Mouse (Mus musculus) left cerebral cortex, adult 18-20 months (tissue): ENCODE data around the gene Mfrp. TPM values are rescaled to one million over a fixed set of nuclear protein-coding genes. Genes with fewer than 3 reads are reported as not detected.

ENCODE experiments used
- total RNA-seq, 2 experiments: library from RNA; stranded (reverse); gene quantifications; 2 replicates each; pipeline ENCODE4 v1.2.3; 2021

The Mfrp gene
- total RNA-seq, 2 experiments from 2014 or later, result 0.16 TPM; not detected in 1

Other genes with a start within 250 kb of the Mfrp start
- 100 to 1,000 TPM; 830 to 832 TPM for gene Thy1, start 58.3 kb upstream of the Mfrp start, total RNA-seq
- 10 to 100 TPM; 79.1 to 86.3 TPM for gene Usp2, start 34.7 kb upstream of the Mfrp start, total RNA-seq
- 10 to 100 TPM; 18.1 to 23.2 TPM for gene C1qtnf5, start 5.5 kb downstream of the Mfrp start, total RNA-seq
- under 1 TPM; 0.14 to 0.42 TPM for gene Gm49380, start 11.8 kb downstream of the Mfrp start, total RNA-seq
- gene Rnf26, start 11.8 kb downstream of the Mfrp start, total RNA-seq, result 10 to 100 TPM; 28.7 to 31.9 TPM
- 10 to 100 TPM in 1 of 2 experiments, 1 to 10 TPM in 1; 8.7 to 10.3 TPM for gene Mcam, start 32.7 kb downstream of the Mfrp start, total RNA-seq
- 10 to 100 TPM; 51.1 to 56.3 TPM for gene Cbl, start 132.3 kb downstream of the Mfrp start, total RNA-seq
- gene Ccdc153, start 138.9 kb downstream of the Mfrp start, total RNA-seq, result 1 to 10 TPM in 1 of 2 experiments, not detected in 1; 1.8 TPM
- gene Pdzd3, start 149.7 kb downstream of the Mfrp start, total RNA-seq, result under 1 TPM; 0.75 to 0.81 TPM
- gene Nlrx1, start 166.9 kb downstream of the Mfrp start, total RNA-seq, result 10 to 100 TPM in 1 of 2 experiments, 1 to 10 TPM in 1; 9.0 to 10.4 TPM
- gene Abcg4, start 186.9 kb downstream of the Mfrp start, total RNA-seq, result 10 to 100 TPM; 56.0 to 63.2 TPM
- gene Hinfp, start 203.9 kb downstream of the Mfrp start, total RNA-seq, result 10 to 100 TPM; 29.1 to 36.1 TPM
- 100 to 1,000 TPM; 188 to 207 TPM for gene C2cd2l, start 218.6 kb downstream of the Mfrp start, total RNA-seq
- gene Dpagt1, start 224.3 kb downstream of the Mfrp start, total RNA-seq, result 10 to 100 TPM; 13.4 to 16.3 TPM
- gene H2afx, start 233.0 kb downstream of the Mfrp start, total RNA-seq, result 10 to 100 TPM; 51.3 to 54.1 TPM
- gene Hmbs, start 242.5 kb downstream of the Mfrp start, total RNA-seq, result 10 to 100 TPM; 18.1 to 19.7 TPM